16 mouse cellular contexts compared by ENCODE assay signal in genomic region chr4:44066891-44067290, GRCm38 (mm10). TPM values are rescaled to one million over a fixed set of nuclear protein-coding genes. Genes with fewer than 3 reads are reported as not detected.
DNase-seq lines count a peak whose midpoint lies in the region; ATAC-seq and TF ChIP-seq lines count a peak whose summit lies in the region.
"Had no signal": no experiment of that assay in that cellular context is flagged by ENCODE, and none has a peak within 500 bp of the region (broad histone marks: within the 10 kb centered on the region; RNA-seq: fewer than 3 reads in every experiment).

No protein-coding gene starts in this region.

- ATAC-seq in heart, embryonic 13.5 days (ENCODE audit: extremely low read depth, insufficient number of reproducible peaks, low FRiP score, low TSS enrichment), result no peak
- ATAC-seq in liver, embryonic 11.5 days (replicated peaks; ENCODE audit: low FRiP score), result no peak
- no peak for ATAC-seq in forebrain, embryonic 16.5 days
- ATAC-seq: forebrain, postnatal 0 days; hindbrain, embryonic 16.5 days; midbrain, embryonic 13.5 days had no signal

- no peaks in the 10 kb centered on the region for H3K27me3 ChIP-seq in heart, embryonic 13.5 days (replicated peaks)
- no peaks in the 10 kb centered on the region for H3K27me3 ChIP-seq in liver, embryonic 11.5 days (replicated peaks; ENCODE audit: control insufficient read depth, insufficient read depth, low read length)
- no peaks in the 10 kb centered on the region for H3K27me3 ChIP-seq in forebrain, embryonic 16.5 days (replicated peaks; ENCODE audit: control insufficient read depth, insufficient read depth, low read length)

- no peak overlapping the region for H3K27ac ChIP-seq in heart, embryonic 13.5 days (replicated peaks)
- H3K27ac ChIP-seq in liver, embryonic 11.5 days (ENCODE audit: low read depth, low read length), result no peak overlapping the region
- no peak overlapping the region for H3K27ac ChIP-seq in forebrain, embryonic 16.5 days (ENCODE audit: low read length)
- H3K27ac ChIP-seq: heart, adult 2 months; midbrain, embryonic 13.5 days had no signal

- DNase-seq in heart, postnatal 4 days, result no peak
- no peak for DNase-seq in lung, adult 2 months
- no peak for DNase-seq in lung, postnatal 4 days
- no peak for DNase-seq in liver, embryonic 11.5 days (ENCODE audit: low spot score)
- peak; percentile 40 for DNase-seq in yolk sac, embryonic 10.5 days (ENCODE audit: low spot score)
- DNase-seq in testis, postnatal 14 days (ENCODE audit: low spot score), result no peak
- DNase-seq: adrenal gland, adult 2 months; cerebellum, adult 8-10 months; forebrain, postnatal 0 days; heart, adult 2 months; heart, postnatal 10 days; thymus, postnatal 36 days had no signal

- H3K9ac ChIP-seq in heart, embryonic 13.5 days, result 0 out of 2 replicates have a peak overlapping the region, but pooled peaks have one; percentile 45
- H3K9ac ChIP-seq in liver, embryonic 11.5 days (ENCODE audit: low read depth, low read length), result no peak overlapping the region
- no peak overlapping the region for H3K9ac ChIP-seq in forebrain, embryonic 16.5 days (replicated peaks; ENCODE audit: low read depth, low read length)
- H3K9ac ChIP-seq: forebrain, postnatal 0 days; midbrain, embryonic 13.5 days had no signal

- no peak overlapping the region for H3K4me2 ChIP-seq in heart, embryonic 13.5 days
- peak overlapping the region; percentile 10; the same call in 1 of the 2 replicates for H3K4me2 ChIP-seq in liver, embryonic 11.5 days
- H3K4me2 ChIP-seq in forebrain, embryonic 16.5 days (ENCODE audit: low read length), result no peak overlapping the region
- H3K4me2 ChIP-seq: midbrain, embryonic 13.5 days had no signal

- no peak overlapping the region for H3K4me3 ChIP-seq in heart, embryonic 13.5 days
- H3K4me3 ChIP-seq in lung, adult 2 months (replicated peaks; ENCODE audit: extremely low read depth, low read depth, low read length), result peak overlapping the region; percentile 21
- no peak overlapping the region for H3K4me3 ChIP-seq in liver, embryonic 11.5 days (ENCODE audit: low read depth, low read length)
- H3K4me3 ChIP-seq in forebrain, embryonic 16.5 days (replicated peaks; ENCODE audit: low read length), result no peak overlapping the region
- H3K4me3 ChIP-seq: heart, adult 2 months; midbrain, embryonic 13.5 days had no signal

- 72% methylated on average over 6 of the region's 6 CpGs for WGBS in heart, embryonic 13.5 days
- WGBS in lung, adult 2 months, result 52% methylated on average over 6 of the region's 6 CpGs
- 74% methylated on average over 6 of the region's 6 CpGs for WGBS in liver, embryonic 11.5 days
- 85% methylated on average over 6 of the region's 6 CpGs for WGBS in forebrain, embryonic 16.5 days

- peaks cover 16% of the 10 kb centered on the region for H3K36me3 ChIP-seq in heart, embryonic 13.5 days
- no peaks in the 10 kb centered on the region for H3K36me3 ChIP-seq in liver, embryonic 11.5 days (ENCODE audit: control insufficient read depth, insufficient read depth, low read length)
- H3K36me3 ChIP-seq in forebrain, embryonic 16.5 days (ENCODE audit: control insufficient read depth, insufficient read depth), result no peaks in the 10 kb centered on the region

- H3K4me1 ChIP-seq in heart, embryonic 13.5 days, result peaks cover 54% of the 10 kb centered on the region
- peaks cover 11% of the 10 kb centered on the region for H3K4me1 ChIP-seq in lung, adult 2 months (ENCODE audit: control insufficient read depth, insufficient read depth, low read length)
- H3K4me1 ChIP-seq in liver, embryonic 11.5 days (replicated peaks; ENCODE audit: control insufficient read depth, insufficient read depth, low read length), result peaks cover 28% of the 10 kb centered on the region
- peaks cover 17% of the 10 kb centered on the region for H3K4me1 ChIP-seq in forebrain, embryonic 16.5 days (replicated peaks; ENCODE audit: control insufficient read depth, insufficient read depth, low read length)

- no peak for TF ChIP-seq POLR2A in lung, adult 2 months (IDR thresholded peaks at IDR 0.05; ENCODE audit: borderline replicate concordance, extremely low read depth, low read depth, low read length)

- no peak for TF ChIP-seq CTCF in lung, adult 2 months (IDR thresholded peaks at IDR 0.05; ENCODE audit: insufficient read depth, low read length)

- H3K9me3 ChIP-seq in heart, embryonic 13.5 days, result no peaks in the 10 kb centered on the region
- no peaks in the 10 kb centered on the region for H3K9me3 ChIP-seq in liver, embryonic 11.5 days (ENCODE audit: control insufficient read depth, low read length)
- no peaks in the 10 kb centered on the region; the same call in 1 of the 2 replicates for H3K9me3 ChIP-seq in forebrain, embryonic 16.5 days (ENCODE audit: control insufficient read depth, low read length)
- H3K9me3 ChIP-seq: midbrain, embryonic 13.5 days had no signal

RNA-seq across cellular contexts. Expression of gene Gne, which starts 17.1 kb away (rescaled TPM):
- polyA plus RNA-seq in heart, embryonic 13.5 days (2015; fragmentation: Nextera tagmentation; extraction: Ambion mirVana), result 29.5 and 32.6 TPM in 2 replicates
- total RNA-seq in heart, postnatal 4 days (2021), result 10 to 100 TPM; 46.6 to 49.7 TPM
- polyA plus RNA-seq in lung, adult 2 months (2012; rRNA removed), result 23.9 and 31.4 TPM in 2 replicates
- polyA plus RNA-seq in liver, embryonic 11.5 days (2014; fragmentation: Nextera tagmentation; extraction: Ambion mirVana), result 46.3 and 51.9 TPM in 2 replicates
- polyA plus RNA-seq in forebrain, embryonic 16.5 days (2015; fragmentation: Nextera tagmentation; extraction: Ambion mirVana), result 29.2 and 30.6 TPM in 2 replicates
